Comparison of ENCODE assay signal across 26 mouse cellular contexts in the genomic region with DNA sequence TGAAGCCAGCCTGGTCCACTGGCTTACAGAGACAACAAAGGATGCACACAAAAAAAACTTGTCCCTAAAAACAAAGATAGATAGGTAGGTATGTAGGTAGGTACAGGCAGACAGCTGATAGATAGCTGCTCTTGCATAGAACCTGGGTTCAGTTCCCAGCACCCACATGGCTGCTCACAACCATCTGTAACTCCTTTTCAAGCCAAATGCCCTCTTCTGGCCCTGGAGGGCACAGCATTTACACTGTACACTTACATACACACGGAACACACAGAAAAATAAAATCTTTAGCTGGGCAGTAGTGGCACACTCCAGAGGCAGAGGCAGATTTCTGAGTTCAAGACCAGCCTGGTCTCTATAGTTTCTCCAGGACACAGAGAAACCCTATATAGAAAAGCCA. TPM values are rescaled to one million over a fixed set of nuclear protein-coding genes. Genes with fewer than 3 reads are reported as not detected.
DNase-seq lines count a peak whose midpoint lies in the region; ATAC-seq and TF ChIP-seq lines count a peak whose summit lies in the region.
"Had no signal": no experiment of that assay in that cellular context is flagged by ENCODE, and none has a peak within 500 bp of the region (broad histone marks: within the 10 kb centered on the region; RNA-seq: fewer than 3 reads in every experiment).

No protein-coding gene starts in this region.

- no peak for TF ChIP-seq POLR2A in MEL (IDR thresholded peaks at IDR 0.05; ENCODE audit: control insufficient read depth in 1 of 2, insufficient read depth in 1 of 2, low read depth in 1 of 2, low read length in 2 of 2, poor library complexity in 1 of 2)

- no peak overlapping the region for H3K4me3 ChIP-seq in hindbrain, postnatal 0 days (ENCODE audit: low read length)
- no peak overlapping the region for H3K4me3 ChIP-seq in hindbrain, embryonic 14.5 days (replicated peaks; ENCODE audit: low read length)
- H3K4me3 ChIP-seq in MEL (ENCODE audit: control insufficient read depth in 1 of 2, insufficient read depth in 1 of 2, low read depth in 2 of 2, low read length in 2 of 2): no peak overlapping the region
- H3K4me3 ChIP-seq: gastrocnemius, adult 2 months; hindbrain, embryonic 12.5 days had no signal

- no peaks in the 10 kb centered on the region for H3K9me3 ChIP-seq in hindbrain, postnatal 0 days (ENCODE audit: low read length)
- H3K9me3 ChIP-seq in hindbrain, embryonic 14.5 days (ENCODE audit: control insufficient read depth, low read length): no peaks in the 10 kb centered on the region
- no peaks in the 10 kb centered on the region for H3K9me3 ChIP-seq in MEL (replicated peaks; ENCODE audit: insufficient read depth, low read length)
- H3K9me3 ChIP-seq: hindbrain, embryonic 12.5 days had no signal

- H3K27me3 ChIP-seq in hindbrain, postnatal 0 days (ENCODE audit: insufficient read depth, low read length): no peaks in the 10 kb centered on the region
- no peaks in the 10 kb centered on the region for H3K27me3 ChIP-seq in hindbrain, embryonic 14.5 days (ENCODE audit: control insufficient read depth, insufficient read depth, low read length)
- H3K27me3 ChIP-seq in MEL (ENCODE audit: control insufficient read depth in 1 of 2, insufficient read depth in 2 of 2, low read length in 2 of 2): no peaks in the 10 kb centered on the region
- H3K27me3 ChIP-seq: CH12.LX; hindbrain, embryonic 12.5 days; Patski had no signal

- H3K36me3 ChIP-seq in hindbrain, postnatal 0 days (ENCODE audit: insufficient read depth, low read length): peaks cover 25% of the 10 kb centered on the region
- H3K36me3 ChIP-seq in hindbrain, embryonic 14.5 days (replicated peaks; ENCODE audit: control insufficient read depth, insufficient read depth): peaks cover 56% of the 10 kb centered on the region
- H3K36me3 ChIP-seq in MEL (ENCODE audit: control insufficient read depth in 1 of 2, insufficient read depth in 2 of 2, low read length in 2 of 2): peaks cover 14 to 22% of the 10 kb centered on the region in 2 experiments

- TF ChIP-seq RAD21 in MEL (IDR thresholded peaks at IDR 0.05; ENCODE audit: low read depth, low read length): no peak

- peaks cover 31% of the 10 kb centered on the region for H3K79me2 ChIP-seq in MEL (ENCODE audit: control insufficient read depth, insufficient read depth, low read length, poor library complexity)

- WGBS in hindbrain, postnatal 0 days: 91% methylated on average over 1 of the region's 1 CpGs
- 97% methylated on average over 1 of the region's 1 CpGs for WGBS in hindbrain, embryonic 14.5 days

- H3K4me1 ChIP-seq in hindbrain, postnatal 0 days (ENCODE audit: insufficient read depth, low read length): peaks cover 15% of the 10 kb centered on the region
- peaks cover 18% of the 10 kb centered on the region for H3K4me1 ChIP-seq in hindbrain, embryonic 14.5 days (replicated peaks; ENCODE audit: control insufficient read depth, insufficient read depth, low read length)
- H3K4me1 ChIP-seq in MEL (ENCODE audit: control insufficient read depth in 1 of 2, insufficient read depth in 2 of 2, low read length in 2 of 2): peaks cover 10 to 23% of the 10 kb centered on the region in 2 experiments

- no peak for DNase-seq in hindbrain, postnatal 0 days (ENCODE audit: low spot score)
- DNase-seq in hindbrain, embryonic 14.5 days (ENCODE audit: low spot score): no peak
- DNase-seq in A20 (ENCODE audit: low read depth, low spot score) (peak; percentile 26), MEL (ENCODE audit: low read depth, low spot score) (peak; percentile 48)
- DNase-seq in cerebellum, adult 18-20 months: no peak
- no peak for DNase-seq in layer of hippocampus, adult 18-20 months (ENCODE audit: low spot score in 2 of 2)
- DNase-seq: adrenal gland, adult 8-10 months; adrenal gland, postnatal 25 days; cerebellum, adult 11-12 months; cerebellum, adult 9-10 months; cerebellum, postnatal 14 days; forebrain, postnatal 0 days; gastrocnemius, adult 2 months; gastrocnemius, postnatal 14 days; heart, adult 11 months; kidney, adult 18-20 months had no signal

- no peak overlapping the region for H3K9ac ChIP-seq in hindbrain, postnatal 0 days (replicated peaks; ENCODE audit: low read length)
- H3K9ac ChIP-seq in hindbrain, embryonic 14.5 days: no peak overlapping the region
- H3K9ac ChIP-seq in MEL (ENCODE audit: control insufficient read depth, low read depth, low read length, poor library complexity, severe bottlenecking): no peak overlapping the region
- H3K9ac ChIP-seq: forebrain, postnatal 0 days; hindbrain, embryonic 12.5 days had no signal

- peak; percentile 12; the same call in 1 of the 2 replicates for TF ChIP-seq CTCF in hindbrain, postnatal 0 days (IDR thresholded peaks at IDR 0.05; ENCODE audit: low read depth)
- peak in 1 of 3 experiments; percentile 19; a peak in 2 of 6 replicates for TF ChIP-seq CTCF in MEL (IDR thresholded peaks at IDR 0.05 in 2 of 3, conservative IDR thresholded peaks at IDR 0.05 in 1 of 3; ENCODE audit: control insufficient read depth in 1 of 3, insufficient read depth in 1 of 3, low read depth in 2 of 3, low read length in 3 of 3, poor library complexity in 1 of 3, severe bottlenecking in 1 of 3)

- no peak for TF ChIP-seq EP300 in MEL (IDR thresholded peaks at IDR 0.05; ENCODE audit: low read depth in 1 of 2, low read length in 2 of 2)

- H3K27ac ChIP-seq in hindbrain, postnatal 0 days: no peak overlapping the region
- no peak overlapping the region for H3K27ac ChIP-seq in hindbrain, embryonic 14.5 days
- H3K27ac ChIP-seq in MEL (ENCODE audit: control insufficient read depth, low read depth, low read length): no peak overlapping the region
- H3K27ac ChIP-seq: gastrocnemius, adult 2 months; hindbrain, embryonic 12.5 days had no signal

- ATAC-seq in hindbrain, postnatal 0 days: no peak
- ATAC-seq in hindbrain, embryonic 14.5 days (ENCODE audit: low FRiP score): no peak
- ATAC-seq: activated CD4-positive, CD25-positive, alpha-beta regulatory T cell, adult 4 months; forebrain, embryonic 14.5 days; forebrain, postnatal 0 days; Patski had no signal

- H3K4me2 ChIP-seq in hindbrain, postnatal 0 days (ENCODE audit: low read depth, low read length): no peak overlapping the region
- no peak overlapping the region for H3K4me2 ChIP-seq in hindbrain, embryonic 14.5 days (replicated peaks)
- H3K4me2 ChIP-seq: heart, embryonic 11.5 days; hindbrain, embryonic 12.5 days had no signal

TF ChIP-seq in MEL, 35 proteins besides CTCF, POLR2A, EP300 and RAD21:
- TF ChIP-seq HCFC1 (IDR thresholded peaks at IDR 0.05; ENCODE audit: low read depth, low read length) (0 out of 2 replicates have a peak, but pooled peaks have one; percentile 10), GATA1 (IDR thresholded peaks at IDR 0.05; ENCODE audit: low read depth, low read length) (no peak), MAX (IDR thresholded peaks at IDR 0.05; ENCODE audit: low read length) (no peak), MYC (IDR thresholded peaks at IDR 0.05; ENCODE audit: low read depth, low read length) (0 out of 2 replicates have a peak, but pooled peaks have one; percentile 18), SMC3 (IDR thresholded peaks at IDR 0.05; ENCODE audit: low read depth, low read length) (peak; percentile 15; the same call in 1 of the 2 replicates)

RNA-seq across cellular contexts. Expression of a gene that starts 2.5 kb away (rescaled TPM):
- 252 and 297 TPM in 2 replicates for total RNA-seq in hindbrain, postnatal 0 days (2014; rRNA removed)
- polyA plus RNA-seq in hindbrain, postnatal 0 days (2015; fragmentation: Nextera tagmentation; extraction: Ambion mirVana): 403 and 425 TPM in 2 replicates
- polyA plus RNA-seq in hindbrain, embryonic 14.5 days (2014; fragmentation: Nextera tagmentation; extraction: Ambion mirVana): 435 and 490 TPM in 2 replicates
- 364 and 367 TPM in 2 replicates for total RNA-seq in MEL (2012; rRNA removed)
- polyA plus RNA-seq in MEL (2012; ENCODE audit: insufficient read depth in 1 of 2, insufficient read length in 2 of 2, low read depth in 1 of 2, low replicate concordance in 2 of 2, missing spikeins in 1 of 2): 100 to 1,000 TPM; 601 to 821 TPM
- total RNA-seq in layer of hippocampus, adult 18-20 months (2021): 100 to 1,000 TPM; 293 to 295 TPM

RNA-seq across cellular contexts. Expression of a gene that starts 10.9 kb away (rescaled TPM):
- total RNA-seq in hindbrain, postnatal 0 days (2014; rRNA removed): 147 and 174 TPM in 2 replicates
- polyA plus RNA-seq in hindbrain, postnatal 0 days (2015; fragmentation: Nextera tagmentation; extraction: Ambion mirVana): 222 TPM in 2 replicates
- 295 and 326 TPM in 2 replicates for polyA plus RNA-seq in hindbrain, embryonic 14.5 days (2014; fragmentation: Nextera tagmentation; extraction: Ambion mirVana)
- total RNA-seq in MEL (2012; rRNA removed): 625 and 639 TPM in 2 replicates
- 1,000 to 10,000 TPM in 1 of 2 experiments, 100 to 1,000 TPM in 1; 563 to 1,152 TPM for polyA plus RNA-seq in MEL (2012; ENCODE audit: insufficient read depth in 1 of 2, insufficient read length in 2 of 2, low read depth in 1 of 2, low replicate concordance in 2 of 2, missing spikeins in 1 of 2)
- 100 to 1,000 TPM; 122 to 132 TPM for total RNA-seq in layer of hippocampus, adult 18-20 months (2021)

RNA-seq across cellular contexts. Expression of a gene that starts 14.2 kb away (rescaled TPM):
- 95.2 and 114 TPM in 2 replicates for total RNA-seq in hindbrain, postnatal 0 days (2014; rRNA removed)
- polyA plus RNA-seq in hindbrain, postnatal 0 days (2015; fragmentation: Nextera tagmentation; extraction: Ambion mirVana): 185 and 189 TPM in 2 replicates
- 237 and 252 TPM in 2 replicates for polyA plus RNA-seq in hindbrain, embryonic 14.5 days (2014; fragmentation: Nextera tagmentation; extraction: Ambion mirVana)
- 1,072 and 1,078 TPM in 2 replicates for total RNA-seq in MEL (2012; rRNA removed)
- polyA plus RNA-seq in MEL (2012; ENCODE audit: insufficient read depth in 1 of 2, insufficient read length in 2 of 2, low read depth in 1 of 2, low replicate concordance in 2 of 2, missing spikeins in 1 of 2): 100 to 1,000 TPM in 1 of 2 experiments, not detected in 1; 600 TPM
- total RNA-seq in layer of hippocampus, adult 18-20 months (2021): 10 to 100 TPM; 60.5 to 70.0 TPM

RNA-seq across cellular contexts. Expression of a gene that starts 14.3 kb away (rescaled TPM):
- 38.0 and 39.6 TPM in 2 replicates for total RNA-seq in hindbrain, postnatal 0 days (2014; rRNA removed)
- 198 and 200 TPM in 2 replicates for polyA plus RNA-seq in hindbrain, postnatal 0 days (2015; fragmentation: Nextera tagmentation; extraction: Ambion mirVana)
- 227 and 229 TPM in 2 replicates for polyA plus RNA-seq in hindbrain, embryonic 14.5 days (2014; fragmentation: Nextera tagmentation; extraction: Ambion mirVana)
- total RNA-seq in MEL (2012; rRNA removed): 97.3 and 130 TPM in 2 replicates
- polyA plus RNA-seq in MEL (2012; ENCODE audit: insufficient read depth in 1 of 2, insufficient read length in 2 of 2, low read depth in 1 of 2, low replicate concordance in 2 of 2, missing spikeins in 1 of 2): 100 to 1,000 TPM in 1 of 2 experiments, not detected in 1; 120 TPM
- 10 to 100 TPM; 93.5 to 97.0 TPM for total RNA-seq in layer of hippocampus, adult 18-20 months (2021)

RNA-seq across cellular contexts. Expression of a gene that starts 24.3 kb away (rescaled TPM):
- 0.78 TPM in 1 of 2 replicates, not detected in the other for total RNA-seq in hindbrain, postnatal 0 days (2014; rRNA removed)
- 1.8 and 3.0 TPM in 2 replicates for polyA plus RNA-seq in hindbrain, postnatal 0 days (2015; fragmentation: Nextera tagmentation; extraction: Ambion mirVana)
- polyA plus RNA-seq in hindbrain, embryonic 14.5 days (2014; fragmentation: Nextera tagmentation; extraction: Ambion mirVana): 0.83 and 1.5 TPM in 2 replicates
- 0.27 and 0.62 TPM in 2 replicates for total RNA-seq in MEL (2012; rRNA removed)
- 1 to 10 TPM in 1 of 2 experiments, not detected in 1; 1.7 TPM for polyA plus RNA-seq in MEL (2012; ENCODE audit: insufficient read depth in 1 of 2, insufficient read length in 2 of 2, low read depth in 1 of 2, low replicate concordance in 2 of 2, missing spikeins in 1 of 2)
- 1 to 10 TPM in 1 of 2 experiments, under 1 TPM in 1; 0.89 to 1.4 TPM for total RNA-seq in layer of hippocampus, adult 18-20 months (2021)
- total RNA-seq: forebrain, postnatal 0 days; gastrocnemius, postnatal 14 days; heart, postnatal 25 days; hematopoietic stem cell, adult 5-6 weeks had no signal
- polyA plus RNA-seq: activated CD4-positive, CD25-positive, alpha-beta regulatory T cell, adult 4 months; embryonic facial prominence, embryonic 11.5 days; forebrain, embryonic 11.5 days had no signal

Comparison
In these comparisons a context has a peak if more than half of its experiments do, and no peak if none do; other contexts are left out.
1. DNase-seq: peak in A20 (single experiment) and MEL (single experiment); none in hindbrain, postnatal 0 days (single experiment), hindbrain, embryonic 14.5 days (single experiment), cerebellum, adult 18-20 months (0 of 2) and layer of hippocampus, adult 18-20 months (0 of 2).